Mouse (Mus musculus) erythroblast, embryonic 14.5 days (primary cell): Measurements from ENCODE around the gene Gm20917. TPM values are rescaled to one million over a fixed set of nuclear protein-coding genes. Genes with fewer than 3 reads are reported as not detected.
"Not testable (repeated sequence)": the region's sequence is repeated elsewhere in the genome, so short reads cannot be mapped to it uniquely, and the experiment has no call there.

Experiments used
- H3K27me3 ChIP-seq: 2 replicates; pipeline ENCODE4 v1.6.1; 2012; ENCODE audit warnings: inconsistent platforms; ENCODE audit not compliant: control insufficient read depth
- H3K36me3 ChIP-seq: 2 replicates; pipeline ENCODE4 v1.6.1; 2012; ENCODE audit warnings: mild to moderate bottlenecking, inconsistent platforms; ENCODE audit not compliant: control insufficient read depth
- H3K4me1 ChIP-seq: 2 replicates; pipeline ENCODE4 v1.6.1; 2012; ENCODE audit warnings: inconsistent platforms; ENCODE audit not compliant: control insufficient read depth
- H3K4me3 ChIP-seq: replicated peaks from 2 replicates; pipeline ENCODE3; 2012; ENCODE audit warnings: moderate library complexity, mild to moderate bottlenecking, inconsistent platforms
- H3K9me3 ChIP-seq: 2 replicates; pipeline ENCODE4 v1.6.1; 2012; ENCODE audit warnings: low read length, inconsistent platforms, mixed read lengths; ENCODE audit not compliant: control insufficient read depth
- polyA plus RNA-seq: library from polyadenylated mRNA; stranded (reverse); fragments of >175 nt; gene quantifications from 2 replicates; pipeline ENCODE4 v1.2.3, GENCODE M21; 2012

Gene Gm20917
- not detected in 2 replicates for polyA plus RNA-seq

DNA sequence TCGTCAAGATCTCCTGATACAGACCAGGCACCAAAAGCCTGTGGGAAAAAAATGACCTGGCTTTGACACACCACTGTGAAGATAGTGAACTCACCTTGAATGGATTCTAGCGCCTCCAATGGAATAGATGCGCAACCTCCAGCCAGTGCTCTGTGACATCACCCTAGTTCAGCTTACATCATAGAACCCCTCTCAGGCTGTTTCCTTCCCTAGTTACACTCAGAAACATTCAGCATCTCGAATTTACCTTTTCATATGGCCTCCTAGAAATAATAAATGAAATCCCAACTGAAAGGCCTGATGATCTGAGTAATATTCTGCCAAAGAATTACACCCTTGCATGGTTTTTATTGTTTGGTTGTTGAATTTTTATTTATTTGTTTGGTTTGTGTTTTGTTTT, at the start of gene Gm20917:
Gene Gm20917 (minus strand): TSS at position 101 of the 400 bp plus-strand sequence.
- H3K4me1 ChIP-seq, H3K9me3 ChIP-seq, H3K27me3 ChIP-seq, H3K36me3 ChIP-seq, H3K4me3 ChIP-seq: not testable (repeated sequence)

Other genes with a start within 250 kb of the Gm20917 start
- not detected in 2 replicates for gene Gm20916, start 168.4 kb upstream of the Gm20917 start, polyA plus RNA-seq